Mouse (Mus musculus) forebrain, embryonic 16.5 days (tissue): ENCODE results near the gene Bcr. TPM values are rescaled to one million over a fixed set of nuclear protein-coding genes. Genes with fewer than 3 reads are reported as not detected.

Experiments
- ATAC-seq: fragments of 200-750 bp; cut with Nextera tagmentation; 2 replicates; pipeline ENCODE4 v1.8.0; 2017; ENCODE audit warnings: mild to moderate bottlenecking, moderate library complexity
- H3K27ac ChIP-seq: fragments of 300-500 bp; sonication (generic); 2 replicates; pipeline ENCODE4 v1.5.1; 2014; ENCODE audit warnings: low read length, control low read depth
- H3K27me3 ChIP-seq: fragments of 300-500 bp; sonication (generic); replicated peaks from 2 replicates; pipeline ENCODE4 v1.6.1; 2014; ENCODE audit warnings: low read length; ENCODE audit not compliant: control insufficient read depth, insufficient read depth
- H3K36me3 ChIP-seq: fragments of 300-500 bp; sonication (generic); 2 replicates; pipeline ENCODE4 v1.6.1; 2014; ENCODE audit not compliant: control insufficient read depth, insufficient read depth
- H3K4me1 ChIP-seq: fragments of 300-500 bp; sonication (generic); replicated peaks from 2 replicates; pipeline ENCODE4 v1.6.1; 2014; ENCODE audit warnings: low read length; ENCODE audit not compliant: control insufficient read depth, insufficient read depth
- H3K4me2 ChIP-seq: fragments of 300-500 bp; sonication (generic); 2 replicates; pipeline ENCODE4 v1.6.1; 2014; ENCODE audit warnings: mild to moderate bottlenecking, low read length, control low read depth
- H3K4me3 ChIP-seq: fragments of 300-500 bp; sonication (generic); replicated peaks from 2 replicates; pipeline ENCODE4 v1.5.1; 2014; ENCODE audit warnings: mild to moderate bottlenecking, low read length, control low read depth
- H3K9ac ChIP-seq: fragments of 300-500 bp; sonication (generic); replicated peaks from 2 replicates; pipeline ENCODE4 v1.6.1; 2014; ENCODE audit warnings: low read depth, low read length, control low read depth
- H3K9me3 ChIP-seq: fragments of 300-500 bp; sonication (generic); 2 replicates; pipeline ENCODE4 v1.6.1; 2016; ENCODE audit warnings: low read length; ENCODE audit not compliant: control insufficient read depth
- WGBS: fragments of 180-500 bp; shearing (Covaris S2); extraction: QIAGEN DNeasy Blood & Tissue Kit; methylation state at CpG from one replicate; pipeline ENCODE4 v1.1.7; 2014; 5-methylcytosine and 5-hydroxymethylcytosine counted together
- polyA plus RNA-seq: library from polyadenylated mRNA; unstranded; fragments of >200 nt; fragmentation: Nextera tagmentation; extraction: Ambion mirVana; gene quantifications from 2 replicates; pipeline ENCODE4 v1.2.1, GENCODE M21; 2015

Gene Bcr
- polyA plus RNA-seq, 1 experiment from 2014 or later, result 17.6 TPM

- no peak overlapping the region for H3K9ac ChIP-seq
- H3K9me3 ChIP-seq, result no peaks in the 10 kb centered on the region
- H3K4me3 ChIP-seq, result no peak overlapping the region
- H3K4me1 ChIP-seq, result peaks cover 7% of the 10 kb centered on the region
- no peak overlapping the region for H3K27ac ChIP-seq
- no peaks in the 10 kb centered on the region for H3K36me3 ChIP-seq
- no peak overlapping the region for H3K4me2 ChIP-seq
- no peak for ATAC-seq
- no peaks in the 10 kb centered on the region for H3K27me3 ChIP-seq
- WGBS, result 67% methylated on average over 9 of the region's 9 CpGs
Measured at GRCm38 (mm10) chr10:75113620-75114019, 53.2 kb downstream of the Bcr start.

GRCm38 (mm10) chr10:75115240-75115639, 54.8 kb downstream of the Bcr start:
- Histone ChIP-seq H3K4me3 (no peak overlapping the region), H3K4me1 (peaks cover 7% of the 10 kb centered on the region), H3K27ac (no peak overlapping the region), H3K9me3 (no peaks in the 10 kb centered on the region), H3K9ac (no peak overlapping the region), H3K36me3 (no peaks in the 10 kb centered on the region), H3K4me2 (no peak overlapping the region), H3K27me3 (no peaks in the 10 kb centered on the region)
- no peak for ATAC-seq
- WGBS, result 92% methylated on average over 5 of the region's 5 CpGs

- H3K9me3 ChIP-seq, result no peaks in the 10 kb centered on the region
- no peaks in the 10 kb centered on the region for H3K27me3 ChIP-seq
- 66% methylated on average over 7 of the region's 7 CpGs for WGBS
- no peak overlapping the region for H3K4me2 ChIP-seq
- ATAC-seq, result no peak
- no peak overlapping the region for H3K9ac ChIP-seq
- no peak overlapping the region for H3K4me3 ChIP-seq
- no peak overlapping the region for H3K27ac ChIP-seq
- H3K4me1 ChIP-seq, result peaks cover 14% of the 10 kb centered on the region
- H3K36me3 ChIP-seq, result no peaks in the 10 kb centered on the region
Measured at GRCm38 (mm10) chr10:75116842-75117457, 56.6 kb downstream of the Bcr start.

DNA sequence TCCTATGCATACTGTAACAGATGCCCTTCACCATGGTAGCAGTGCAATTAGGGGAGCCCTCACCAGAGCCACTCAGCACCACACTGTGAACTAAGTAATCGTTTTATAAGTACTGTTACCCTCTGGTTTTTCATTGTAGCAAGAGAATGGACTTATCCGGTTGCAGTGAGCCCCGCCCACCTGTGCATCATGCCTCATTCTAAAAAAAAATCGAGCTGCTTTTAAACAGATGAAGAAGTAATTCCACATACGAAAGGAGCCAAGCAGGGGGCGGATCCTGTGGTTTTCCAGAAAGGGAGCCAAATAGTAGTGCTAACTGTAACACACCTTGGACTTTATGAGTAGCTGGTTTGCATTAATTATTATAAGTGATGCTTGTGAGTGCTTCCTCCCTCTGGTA, 58.1 kb downstream of the Bcr start:
- Histone ChIP-seq H3K4me3 (no peak overlapping the region), H3K36me3 (no peaks in the 10 kb centered on the region), H3K4me2 (no peak overlapping the region), H3K27ac (no peak overlapping the region), H3K4me1 (peaks cover 13% of the 10 kb centered on the region), H3K9ac (no peak overlapping the region), H3K9me3 (no peaks in the 10 kb centered on the region), H3K27me3 (no peaks in the 10 kb centered on the region)
- no peak for ATAC-seq
- 72% methylated on average over 6 of the region's 6 CpGs for WGBS

- Histone ChIP-seq H3K27me3 (no peaks in the 10 kb centered on the region), H3K36me3 (no peaks in the 10 kb centered on the region), H3K4me2 (no peak overlapping the region), H3K27ac (no peak overlapping the region), H3K9ac (no peak overlapping the region), H3K4me3 (no peak overlapping the region), H3K4me1 (peaks cover 12% of the 10 kb centered on the region), H3K9me3 (no peaks in the 10 kb centered on the region)
- ATAC-seq, result no peak
- WGBS, result 67% methylated on average over 3 of the region's 3 CpGs
Measured at GRCm38 (mm10) chr10:75119396-75119795, 59.0 kb downstream of the Bcr start.

- Histone ChIP-seq H3K27ac (no peak overlapping the region), H3K4me2 (no peak overlapping the region), H3K4me3 (no peak overlapping the region), H3K36me3 (peaks cover 2% of the 10 kb centered on the region; the same call in 1 of the 2 replicates), H3K4me1 (peaks cover 12% of the 10 kb centered on the region), H3K9ac (no peak overlapping the region), H3K9me3 (no peaks in the 10 kb centered on the region), H3K27me3 (no peaks in the 10 kb centered on the region)
- 68% methylated on average over 5 of the region's 5 CpGs for WGBS
- ATAC-seq, result no peak
Measured at GRCm38 (mm10) chr10:75120176-75120575, 59.8 kb downstream of the Bcr start.

DNA sequence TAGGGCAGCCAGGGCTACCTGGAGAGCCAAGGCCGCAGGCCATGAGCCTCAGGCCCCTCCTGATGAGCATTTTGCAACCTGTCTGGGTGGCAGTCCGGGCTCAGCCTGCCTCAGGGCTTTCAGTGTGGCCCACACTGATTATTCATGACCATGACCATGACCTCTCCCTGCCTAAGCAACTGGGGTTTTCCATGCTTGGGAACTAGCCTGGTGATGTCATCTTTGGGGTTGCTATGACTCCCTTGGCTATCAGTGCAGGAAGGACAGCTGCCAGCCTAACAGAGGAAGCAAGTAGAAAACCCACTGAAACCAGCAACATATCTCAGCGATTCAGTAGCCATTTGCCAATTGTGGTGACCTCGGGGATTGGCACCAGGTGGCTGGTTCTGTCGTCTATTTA, 60.6 kb downstream of the Bcr start:
- Histone ChIP-seq H3K27me3 (no peaks in the 10 kb centered on the region), H3K4me3 (no peak overlapping the region), H3K4me1 (peaks cover 12% of the 10 kb centered on the region), H3K36me3 (peaks cover 8% of the 10 kb centered on the region; the same call in 1 of the 2 replicates), H3K9ac (no peak overlapping the region), H3K27ac (no peak overlapping the region), H3K4me2 (no peak overlapping the region), H3K9me3 (no peaks in the 10 kb centered on the region)
- ATAC-seq, result peak; percentile 72
- WGBS, result 58% methylated on average over 5 of the region's 5 CpGs

DNA sequence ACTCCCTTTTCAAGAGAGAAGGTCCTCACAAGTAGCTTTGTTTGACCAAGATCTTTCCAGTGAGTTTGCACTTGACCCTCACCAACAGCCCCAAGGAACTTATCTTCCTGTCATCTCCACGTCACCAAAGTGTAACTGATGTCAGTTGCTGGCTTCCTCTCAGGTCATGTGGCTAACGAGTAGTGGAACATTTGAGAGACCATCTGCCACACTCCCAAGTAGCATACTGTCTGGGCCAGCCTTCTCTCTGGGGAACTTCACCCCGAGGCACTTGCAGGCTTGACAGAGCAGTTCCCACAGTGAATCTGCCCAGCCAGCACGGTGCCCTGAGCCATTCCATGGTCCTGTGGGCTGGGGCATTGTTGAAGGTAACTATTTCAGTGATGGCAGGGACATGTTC, 65.2 kb downstream of the Bcr start:
- H3K4me2 ChIP-seq, result no peak overlapping the region
- no peak overlapping the region for H3K9ac ChIP-seq
- peaks cover 8% of the 10 kb centered on the region; the same call in 1 of the 2 replicates for H3K36me3 ChIP-seq
- H3K4me1 ChIP-seq, result peaks cover 8% of the 10 kb centered on the region
- no peak overlapping the region for H3K4me3 ChIP-seq
- ATAC-seq, result no peak
- 62% methylated on average over 4 of the region's 4 CpGs for WGBS
- no peaks in the 10 kb centered on the region for H3K27me3 ChIP-seq
- H3K27ac ChIP-seq, result no peak overlapping the region
- H3K9me3 ChIP-seq, result no peaks in the 10 kb centered on the region

DNA sequence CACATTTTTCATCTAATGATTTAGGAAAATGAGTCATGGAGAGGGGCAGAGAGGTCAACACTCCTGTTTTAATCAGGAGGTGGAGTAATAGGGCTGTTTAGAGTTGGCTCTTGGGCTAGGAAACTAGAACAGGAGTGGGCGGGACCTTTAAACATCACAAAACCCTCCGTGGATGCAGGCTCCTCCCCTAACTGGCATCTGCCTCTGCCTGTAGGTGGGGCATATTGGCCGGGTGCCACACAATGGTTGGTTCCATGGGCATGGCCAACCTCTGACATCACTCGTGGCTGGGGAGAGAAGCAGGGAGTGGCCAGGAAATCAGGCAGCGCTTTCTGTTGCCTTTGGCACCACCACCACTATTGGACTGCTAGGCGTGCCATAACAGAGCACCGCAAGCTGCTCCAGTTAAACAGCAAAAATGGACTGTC, 68.9 kb downstream of the Bcr start:
- H3K27ac ChIP-seq, result no peak overlapping the region
- H3K27me3 ChIP-seq, result no peaks in the 10 kb centered on the region
- H3K9ac ChIP-seq, result no peak overlapping the region
- H3K4me3 ChIP-seq, result no peak overlapping the region
- H3K9me3 ChIP-seq, result no peaks in the 10 kb centered on the region
- no peak for ATAC-seq
- WGBS, result 65% methylated on average over 7 of the region's 7 CpGs
- H3K36me3 ChIP-seq, result peaks cover 13% of the 10 kb centered on the region
- H3K4me1 ChIP-seq, result no peaks in the 10 kb centered on the region; the same call in 1 of the 2 replicates
- no peak overlapping the region for H3K4me2 ChIP-seq
